Mouse (Mus musculus) lung, adult 2 months (tissue): ENCODE data around the gene E4f1.

Source experiments
- CTCF ChIP-seq: fragments of 200-500 bp; IDR thresholded peaks from 2 replicates; pipeline ENCODE4 v1.5.1; 2011; ENCODE audit warnings: mild to moderate bottlenecking, low read length, control low read depth; ENCODE audit not compliant: insufficient read depth
- POLR2A ChIP-seq: fragments of 200-500 bp; IDR thresholded peaks from 2 replicates; pipeline ENCODE4 v1.6.1; 2011; ENCODE audit warnings: low read depth, mild to moderate bottlenecking, control low read depth, low read length, borderline replicate concordance; ENCODE audit errors: extremely low read depth

DNA sequence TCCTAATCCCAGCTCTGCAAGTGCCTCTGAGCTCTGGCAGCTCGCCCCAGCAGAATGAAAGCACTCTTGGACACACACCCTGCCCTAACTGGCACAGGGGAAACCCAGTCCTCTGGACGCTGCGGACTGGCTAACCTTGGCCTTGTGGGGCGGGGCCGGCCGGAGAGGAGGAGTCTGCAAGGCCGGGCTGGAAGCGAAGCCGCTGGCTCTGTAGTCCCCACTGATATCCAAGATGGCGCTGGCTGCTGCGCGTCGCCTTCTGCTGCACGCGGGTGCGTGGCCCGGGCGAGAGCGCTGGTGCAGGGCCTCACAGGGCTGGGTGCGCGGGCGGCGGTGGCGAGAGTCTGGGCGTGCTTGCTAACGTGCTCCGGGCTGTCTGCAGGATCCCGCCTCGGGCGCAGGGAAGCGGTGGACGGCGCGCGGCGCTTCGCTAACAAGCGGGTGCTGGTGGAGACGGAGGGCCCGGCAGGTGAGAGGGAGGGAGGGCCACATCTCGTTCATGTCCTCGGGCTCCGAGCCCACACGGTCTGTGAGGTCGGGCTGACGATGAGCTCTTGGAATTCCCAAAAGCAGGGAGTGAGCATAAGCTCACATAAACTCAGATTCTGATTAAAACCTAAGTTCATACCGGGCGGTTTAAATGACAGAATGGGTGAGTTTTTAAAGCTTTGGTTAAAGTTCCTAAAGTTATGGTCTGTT, 43.5 kb downstream of the E4f1 start, which contains the start of gene Eci1:
- TF ChIP-seq CTCF: no peak
- peak; percentile 85 for TF ChIP-seq POLR2A
